Mouse (Mus musculus) ES-Bruce4 (cell line): Measurements from ENCODE around the gene Tac2.

Experiments
- CTCF ChIP-seq: IDR thresholded peaks from one replicate; pipeline ENCODE4 v1.8.1; 2011; ENCODE audit warnings: low read depth, low read length
- EP300 ChIP-seq: IDR thresholded peaks from 2 replicates; pipeline ENCODE4 v1.6.1; 2011; ENCODE audit warnings: low read depth, low read length; ENCODE audit not compliant: insufficient read depth

DNA sequence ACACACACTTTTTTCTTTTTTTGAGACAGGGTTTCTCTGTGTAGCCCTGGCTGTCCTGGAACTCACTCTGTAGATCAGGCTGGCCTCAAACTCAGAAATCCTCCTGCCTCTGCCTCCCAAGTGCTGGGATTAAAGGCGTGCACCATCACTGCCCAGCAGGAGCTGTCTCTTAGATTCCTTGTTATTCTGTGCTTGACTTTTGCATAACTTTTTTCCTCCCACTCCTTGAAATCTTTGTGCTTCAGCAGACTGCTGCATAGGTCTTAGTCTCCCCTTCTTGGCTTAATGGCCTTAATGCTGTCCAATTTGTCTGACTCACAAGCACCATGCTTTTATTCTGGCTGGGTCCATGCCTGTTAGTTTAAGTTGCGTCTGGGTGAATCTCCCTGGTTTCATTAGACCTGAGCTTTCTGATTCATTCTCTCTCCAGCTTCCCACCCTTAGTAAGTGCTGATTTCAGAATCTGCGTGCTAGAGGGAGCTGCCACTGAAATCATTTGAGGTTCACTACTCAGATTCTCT, 15.4 kb upstream of the Tac2 start:
- TF ChIP-seq CTCF (no peak), EP300 (no peak)
